Mouse (Mus musculus) limb, embryonic 10.5 days (tissue): Measurements from ENCODE around the gene Ephx1. TPM values are rescaled to one million over a fixed set of nuclear protein-coding genes. Genes with fewer than 3 reads are reported as not detected.
"Not testable (repeated sequence)": the region's sequence is repeated elsewhere in the genome, so short reads cannot be mapped to it uniquely, and the experiment has no call there.

Experiments used
- DNase-seq: peaks from one replicate; pipeline ENCODE4 v3.0.0-alpha.2; 2017; ENCODE audit warnings: low spot score
- H3K27ac ChIP-seq: fragments of 300-500 bp; sonication (generic); 2 replicates; pipeline ENCODE4 v1.5.1; 2016; ENCODE audit warnings: mild to moderate bottlenecking
- H3K27me3 ChIP-seq: fragments of 300-500 bp; sonication (generic); 2 replicates; pipeline ENCODE4 v1.6.1; 2016; ENCODE audit warnings: low read depth, mild to moderate bottlenecking; ENCODE audit not compliant: poor library complexity, severe bottlenecking
- H3K36me3 ChIP-seq: fragments of 300-500 bp; sonication (generic); 2 replicates; pipeline ENCODE4 v1.6.1; 2016; ENCODE audit warnings: mild to moderate bottlenecking, moderate library complexity
- H3K4me1 ChIP-seq: fragments of 300-500 bp; sonication (generic); 2 replicates; pipeline ENCODE4 v1.6.1; 2016
- H3K4me3 ChIP-seq: fragments of 300-500 bp; sonication (generic); 2 replicates; pipeline ENCODE4 v1.5.1; 2016; ENCODE audit warnings: mild to moderate bottlenecking, moderate library complexity
- H3K9me3 ChIP-seq: fragments of 300-500 bp; sonication (generic); replicated peaks from 2 replicates; pipeline ENCODE4 v1.6.1; 2016; ENCODE audit warnings: mild to moderate bottlenecking
- WGBS: fragments of 180-500 bp; shearing (Covaris S2); methylation state at CpG from one replicate; pipeline ENCODE4 v1.1.7; 2016; 5-methylcytosine and 5-hydroxymethylcytosine counted together
- polyA plus RNA-seq: library from polyadenylated mRNA; unstranded; fragments of >200 nt; fragmentation: Nextera tagmentation; extraction: Ambion mirVana; gene quantifications from 2 replicates; pipeline ENCODE4 v1.2.1, GENCODE M21; 2016

Gene Ephx1
- polyA plus RNA-seq, 1 experiment from 2014 or later, result 1.4 TPM

DNA sequence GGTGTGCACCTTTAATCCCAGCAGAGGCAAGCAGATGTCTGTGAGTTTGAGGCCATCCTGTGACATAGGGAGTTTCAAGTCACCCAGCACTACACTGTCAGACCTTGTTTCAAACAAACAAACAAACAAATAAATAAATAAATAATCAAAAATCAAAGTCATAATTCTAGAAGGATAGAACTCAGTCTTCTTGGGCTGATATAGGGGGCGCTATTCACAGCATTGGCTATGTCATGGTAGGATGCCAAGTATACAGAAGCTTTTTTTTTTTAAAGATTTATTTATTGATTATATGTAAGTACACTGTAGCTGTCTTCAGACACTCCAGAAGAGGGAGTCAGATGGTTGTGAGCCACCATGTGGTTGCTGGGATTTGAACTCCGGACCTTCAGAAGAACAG, 81.9 kb downstream of the Ephx1 start:
- not testable (repeated sequence) for DNase-seq, H3K27ac ChIP-seq, H3K4me3 ChIP-seq, H3K9me3 ChIP-seq, H3K36me3 ChIP-seq
- Histone ChIP-seq H3K27me3 (peaks cover 93% of the 10 kb centered on the region), H3K4me1 (peaks cover 44% of the 10 kb centered on the region)
- WGBS, result 80% methylated on average over 2 of the region's 2 CpGs

GRCm38 (mm10) chr1:180937631-180938030, 83.1 kb downstream of the Ephx1 start:
- H3K27me3 ChIP-seq, result peaks cover 93% of the 10 kb centered on the region
- peaks cover 38% of the 10 kb centered on the region for H3K4me1 ChIP-seq
- not testable (repeated sequence) for H3K27ac ChIP-seq, H3K36me3 ChIP-seq, H3K4me3 ChIP-seq, DNase-seq, H3K9me3 ChIP-seq
- 16% methylated on average over 13 of the region's 13 CpGs for WGBS

DNA sequence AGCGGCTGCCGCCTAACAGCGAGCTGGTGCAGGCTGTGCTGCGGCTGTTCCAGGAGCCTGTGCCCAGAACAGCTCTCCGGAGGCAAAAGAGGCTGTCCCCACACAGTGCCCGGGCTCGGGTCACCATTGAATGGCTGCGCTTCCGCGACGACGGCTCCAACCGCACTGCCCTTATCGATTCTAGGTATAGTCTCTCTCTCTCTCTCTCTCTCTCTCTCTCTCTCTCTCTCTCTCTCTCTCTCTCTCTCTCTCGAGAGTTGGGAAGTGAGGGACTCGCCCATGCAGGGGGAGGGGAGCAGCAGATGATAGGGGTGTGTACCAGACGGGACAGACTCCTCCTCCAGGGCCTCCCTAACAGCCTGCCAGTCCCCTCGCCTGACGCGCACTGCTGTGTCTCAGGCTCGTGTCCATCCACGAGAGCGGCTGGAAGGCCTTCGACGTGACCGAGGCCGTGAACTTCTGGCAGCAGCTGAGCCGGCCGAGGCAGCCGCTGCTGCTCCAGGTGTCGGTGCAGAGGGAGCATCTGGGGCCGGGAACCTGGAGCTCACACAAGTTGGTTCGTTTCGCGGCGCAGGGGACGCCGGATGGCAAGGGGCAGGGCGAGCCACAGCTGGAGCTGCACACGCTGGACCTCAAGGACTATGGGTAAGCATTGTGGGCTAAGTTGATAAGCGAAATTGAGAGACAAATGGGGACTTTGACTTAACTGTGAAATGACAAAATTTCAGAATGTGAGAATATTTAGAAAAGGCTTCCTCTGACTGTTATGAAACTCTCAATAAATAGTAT, 83.9 kb downstream of the Ephx1 start:
- peaks cover 89% of the 10 kb centered on the region for H3K27me3 ChIP-seq
- 2% methylated on average over 41 of the region's 41 CpGs for WGBS
- H3K27ac ChIP-seq, result not testable (repeated sequence)

DNA sequence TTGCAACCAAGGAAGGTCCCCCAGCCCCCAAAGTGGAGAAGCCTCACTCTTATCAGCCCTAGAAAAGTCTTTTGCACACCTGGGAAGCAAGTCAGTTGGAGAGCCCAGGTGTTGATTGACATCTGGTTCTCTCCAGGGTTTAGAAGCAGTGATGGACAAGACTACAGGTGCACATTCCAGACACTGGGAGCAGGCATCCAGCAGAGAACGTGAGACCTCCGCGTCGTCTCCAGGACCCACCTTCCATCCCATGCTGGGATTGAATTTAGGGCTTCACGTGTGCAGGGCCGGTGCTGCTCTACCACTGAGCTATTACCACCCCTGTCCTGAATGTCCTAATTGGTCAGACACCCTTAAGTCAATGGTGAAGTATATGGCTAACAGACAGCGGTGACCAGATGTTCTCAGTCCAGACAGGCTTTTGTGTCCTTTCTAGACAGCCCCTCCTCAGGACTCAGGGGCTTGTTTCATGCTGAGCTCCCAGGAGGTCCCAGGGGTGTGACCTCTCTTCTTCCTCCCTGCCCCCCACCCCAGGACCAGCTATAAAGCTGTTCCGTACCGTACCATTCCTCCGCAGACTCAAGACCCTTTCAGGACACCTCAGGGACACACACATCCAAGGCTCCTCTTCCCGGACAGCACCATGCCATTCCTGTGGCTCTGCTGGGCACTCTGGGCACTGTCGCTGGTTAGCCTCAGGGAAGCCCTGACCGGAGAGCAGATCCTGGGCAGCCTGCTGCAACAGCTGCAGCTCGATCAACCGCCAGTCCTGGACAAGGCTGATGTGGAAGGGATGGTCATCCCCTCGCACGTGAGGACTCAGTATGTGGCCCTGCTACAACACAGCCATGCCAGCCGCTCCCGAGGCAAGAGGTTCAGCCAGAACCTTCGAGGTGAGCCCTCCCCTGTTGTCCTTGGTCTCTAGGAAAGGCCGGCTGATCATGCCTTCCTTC, 86.0 kb downstream of the Ephx1 start, which contains the start of gene Lefty1:
Gene Lefty1 (plus strand): TSS at position 556 of the 953 bp plus-strand sequence.
- Histone ChIP-seq H3K27ac (no peak within 1 kb of the TSS), H3K4me1 (peaks cover 21% of the 10 kb centered on the region), H3K4me3 (no peak within 1 kb of the TSS), H3K27me3 (peaks cover 72% of the 10 kb centered on the region), H3K9me3 (no peaks in the 10 kb centered on the region), H3K36me3 (no peaks in the 10 kb centered on the region)
- no peak for DNase-seq
- WGBS, result 8% methylated on average over 21 of the region's 21 CpGs

More for the DNA sequence above, 83.9 kb downstream of the Ephx1 start:
- not testable (repeated sequence) for DNase-seq, H3K9me3 ChIP-seq, H3K36me3 ChIP-seq
- Histone ChIP-seq H3K4me1 (peaks cover 30% of the 10 kb centered on the region), H3K4me3 (peak overlapping the region; percentile 39)

DNA sequence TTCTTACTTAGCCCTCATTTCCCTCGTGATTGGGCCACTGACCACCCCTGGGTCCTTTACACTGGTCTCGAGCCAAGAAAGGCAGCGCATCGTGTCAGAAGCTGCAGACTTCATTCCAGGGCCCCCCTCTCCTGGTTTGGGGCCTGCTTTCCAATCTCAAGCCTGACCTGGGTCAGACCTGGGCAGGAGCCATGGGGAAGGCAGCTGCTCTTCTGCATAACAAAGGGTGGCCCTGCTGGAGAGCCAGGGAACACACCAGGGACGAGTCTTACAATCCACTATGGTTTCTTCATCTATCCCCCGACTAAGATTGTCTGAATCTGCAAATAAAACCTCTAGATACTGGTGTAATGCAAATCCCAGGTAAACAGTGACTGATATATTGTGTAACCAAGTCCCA, 87.0 kb downstream of the Ephx1 start:
- no peaks in the 10 kb centered on the region for H3K9me3 ChIP-seq
- peaks cover 21% of the 10 kb centered on the region for H3K4me1 ChIP-seq
- DNase-seq, result no peak
- H3K27ac ChIP-seq, result no peak overlapping the region
- H3K36me3 ChIP-seq, result no peaks in the 10 kb centered on the region
- peaks cover 72% of the 10 kb centered on the region for H3K27me3 ChIP-seq
- no peak overlapping the region for H3K4me3 ChIP-seq
- 20% methylated on average over 6 of the region's 6 CpGs for WGBS

DNA sequence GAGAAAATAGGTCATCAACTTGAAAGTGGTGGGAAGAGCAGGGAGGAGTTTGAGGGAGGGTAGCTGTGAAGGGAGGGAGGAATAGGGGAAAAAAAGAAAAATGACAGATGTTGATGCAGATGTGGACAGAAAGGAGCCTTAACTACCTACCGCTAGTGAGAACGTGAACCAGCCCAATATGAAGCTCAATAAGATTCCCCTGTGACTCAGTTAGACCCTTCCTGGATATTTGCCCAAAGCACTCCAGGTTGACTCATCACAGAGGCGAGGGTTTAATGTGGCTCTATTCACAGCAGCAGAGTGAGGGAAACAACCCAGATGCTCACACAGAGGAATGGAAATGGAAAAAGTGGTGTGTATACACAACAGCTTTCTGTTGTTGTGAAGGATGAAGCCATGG, 89.6 kb downstream of the Ephx1 start:
- DNase-seq, result no peak
- Histone ChIP-seq H3K9me3 (no peaks in the 10 kb centered on the region), H3K36me3 (no peaks in the 10 kb centered on the region), H3K27ac (no peak overlapping the region), H3K27me3 (peaks cover 46% of the 10 kb centered on the region), H3K4me3 (no peak overlapping the region), H3K4me1 (peaks cover 8% of the 10 kb centered on the region)
- WGBS, result 83% methylated on average over 3 of the region's 3 CpGs

DNA sequence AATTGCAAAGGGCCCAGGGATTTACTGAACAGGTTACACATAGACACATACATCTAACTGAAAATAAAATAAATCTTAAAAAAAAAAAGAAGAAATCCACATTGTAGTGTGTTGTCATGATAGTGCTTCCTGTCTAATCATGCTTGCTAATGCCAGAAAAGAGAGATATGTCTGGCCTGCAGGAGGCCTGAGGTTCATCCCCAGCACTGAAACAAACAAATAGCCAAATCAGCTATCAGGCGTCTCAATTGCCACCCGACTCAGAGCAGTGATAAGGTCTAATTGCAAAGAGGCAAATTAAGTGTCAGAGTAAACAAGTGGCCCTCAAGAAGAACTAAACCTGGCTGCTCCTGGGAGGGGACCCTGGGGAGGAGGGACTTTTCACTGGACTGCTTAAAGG, 91.1 kb downstream of the Ephx1 start:
- no peak for DNase-seq
- H3K4me1 ChIP-seq, result 0 out of 2 replicates have a peak, but pooled peaks cover 2% of the 10 kb centered on the region

GRCm38 (mm10) chr1:180926286-180926685, 94.4 kb downstream of the Ephx1 start:
- H3K36me3 ChIP-seq, result no peaks in the 10 kb centered on the region
- DNase-seq, result no peak
- no peaks in the 10 kb centered on the region for H3K4me1 ChIP-seq
- H3K4me3 ChIP-seq, result no peak overlapping the region
- no peaks in the 10 kb centered on the region for H3K9me3 ChIP-seq
- peaks cover 4% of the 10 kb centered on the region; the same call in 1 of the 2 replicates for H3K27me3 ChIP-seq
- no peak overlapping the region for H3K27ac ChIP-seq
- 73% methylated on average over 4 of the region's 4 CpGs for whole genome bisulfite sequencing

More for the DNA sequence above, 91.1 kb downstream of the Ephx1 start:
- 38% methylated on average over 2 of the region's 2 CpGs for WGBS
- Histone ChIP-seq H3K27ac (no peak overlapping the region), H3K36me3 (no peaks in the 10 kb centered on the region), H3K9me3 (no peaks in the 10 kb centered on the region), H3K4me3 (no peak overlapping the region), H3K27me3 (peaks cover 31% of the 10 kb centered on the region)

Other genes with a start within 250 kb of the Ephx1 start
- gene H3f3a, start 207.0 kb downstream of the Ephx1 start, polyA plus RNA-seq, result 2,611 and 2,929 TPM in 2 replicates
- 46.7 and 50.8 TPM in 2 replicates for gene Sde2, start 169.8 kb downstream of the Ephx1 start, polyA plus RNA-seq
- gene Lefty2, start 127.8 kb downstream of the Ephx1 start, polyA plus RNA-seq, result not detected in 2 replicates
- gene Pycr2, start 116.6 kb downstream of the Ephx1 start, polyA plus RNA-seq, result 163 and 166 TPM in 2 replicates
- gene Lefty1, start 85.9 kb downstream of the Ephx1 start, polyA plus RNA-seq, result 0.23 and 0.33 TPM in 2 replicates
- 2.9 and 6.2 TPM in 2 replicates for gene Tmem63a, start 78.6 kb downstream of the Ephx1 start, polyA plus RNA-seq
- not detected in 2 replicates for gene 9130409I23Rik, start 30.3 kb upstream of the Ephx1 start, polyA plus RNA-seq
- 44.7 and 49.2 TPM in 2 replicates for gene Nvl, start 123.3 kb upstream of the Ephx1 start, polyA plus RNA-seq
- 111 and 119 TPM in 2 replicates for gene Cnih4, start 123.8 kb upstream of the Ephx1 start, polyA plus RNA-seq
- 25.0 and 27.7 TPM in 2 replicates for gene Wdr26, start 191.1 kb upstream of the Ephx1 start, polyA plus RNA-seq